Mouse (Mus musculus): ENCODE results near the gene Ak2. TPM values are rescaled to one million over a fixed set of nuclear protein-coding genes. Genes with fewer than 3 reads are reported as not detected.

Gene Ak2
- total RNA-seq, 4 experiments from 2014 or later = 58.0 to 66.2 (median 62.3) TPM

GRCm38 (mm10) chr4:129011604-129012121, 19.9 kb downstream of the Ak2 start:
- no peak for DNase-seq (ENCODE audit: low spot score)

GRCm38 (mm10) chr4:129013151-129013864, 21.6 kb downstream of the Ak2 start:
- no peak for DNase-seq (ENCODE audit: low spot score)

GRCm38 (mm10) chr4:129016329-129016728, 24.6 kb downstream of the Ak2 start:
- no peak for DNase-seq (ENCODE audit: low spot score)

- DNase-seq (ENCODE audit: low spot score) = no peak
These were observed 25.4 kb downstream of the Ak2 start for GRCm38 (mm10) chr4:129017150-129017549.

GRCm38 (mm10) chr4:129018788-129019435, 27.2 kb downstream of the Ak2 start:
- no peak for DNase-seq (ENCODE audit: low spot score)

GRCm38 (mm10) chr4:129019788-129020187, 28.0 kb downstream of the Ak2 start:
- DNase-seq (ENCODE audit: low spot score) = no peak

- peak; percentile 93 for DNase-seq (ENCODE audit: low spot score)
These were observed 28.7 kb downstream of the Ak2 start for GRCm38 (mm10) chr4:129020454-129020853.

- no peak for DNase-seq (ENCODE audit: low spot score)
These were observed 29.7 kb downstream of the Ak2 start for GRCm38 (mm10) chr4:129021426-129021825.

- DNase-seq (ENCODE audit: low spot score) = no peak
These were observed 30.1 kb downstream of the Ak2 start for GRCm38 (mm10) chr4:129021886-129022285.

- no peak for DNase-seq (ENCODE audit: low spot score)
These were observed 32.1 kb downstream of the Ak2 start for GRCm38 (mm10) chr4:129023884-129024283.

GRCm38 (mm10) chr4:129024775-129025174, 33.0 kb downstream of the Ak2 start:
- DNase-seq (ENCODE audit: low spot score) = peak; percentile 81

GRCm38 (mm10) chr4:129025707-129026106, 33.9 kb downstream of the Ak2 start:
- DNase-seq (ENCODE audit: low spot score) = no peak

- DNase-seq (ENCODE audit: low spot score) = no peak
These were observed 39.0 kb downstream of the Ak2 start for GRCm38 (mm10) chr4:129030746-129031145.

GRCm38 (mm10) chr4:129031408-129031965, 39.7 kb downstream of the Ak2 start:
- no peak for DNase-seq (ENCODE audit: low spot score)

- DNase-seq (ENCODE audit: low spot score) = no peak
These were observed 40.6 kb downstream of the Ak2 start for GRCm38 (mm10) chr4:129032133-129032962.

- DNase-seq (ENCODE audit: low spot score) = peak; percentile 59
These were observed 41.5 kb downstream of the Ak2 start for GRCm38 (mm10) chr4:129032963-129033951.

GRCm38 (mm10) chr4:129034224-129034623, 42.5 kb downstream of the Ak2 start:
- DNase-seq (ENCODE audit: low spot score) = no peak

- DNase-seq (ENCODE audit: low spot score) = peak; percentile 74
These were observed 43.2 kb downstream of the Ak2 start for GRCm38 (mm10) chr4:129034706-129035660.

GRCm38 (mm10) chr4:129035851-129036445, 44.2 kb downstream of the Ak2 start:
- DNase-seq (ENCODE audit: low spot score) = no peak

All from heart, adult 8-10 months (tissue).